Mouse (Mus musculus): ENCODE measurements around the gene Rnf212b.

Gene Rnf212b

DNA sequence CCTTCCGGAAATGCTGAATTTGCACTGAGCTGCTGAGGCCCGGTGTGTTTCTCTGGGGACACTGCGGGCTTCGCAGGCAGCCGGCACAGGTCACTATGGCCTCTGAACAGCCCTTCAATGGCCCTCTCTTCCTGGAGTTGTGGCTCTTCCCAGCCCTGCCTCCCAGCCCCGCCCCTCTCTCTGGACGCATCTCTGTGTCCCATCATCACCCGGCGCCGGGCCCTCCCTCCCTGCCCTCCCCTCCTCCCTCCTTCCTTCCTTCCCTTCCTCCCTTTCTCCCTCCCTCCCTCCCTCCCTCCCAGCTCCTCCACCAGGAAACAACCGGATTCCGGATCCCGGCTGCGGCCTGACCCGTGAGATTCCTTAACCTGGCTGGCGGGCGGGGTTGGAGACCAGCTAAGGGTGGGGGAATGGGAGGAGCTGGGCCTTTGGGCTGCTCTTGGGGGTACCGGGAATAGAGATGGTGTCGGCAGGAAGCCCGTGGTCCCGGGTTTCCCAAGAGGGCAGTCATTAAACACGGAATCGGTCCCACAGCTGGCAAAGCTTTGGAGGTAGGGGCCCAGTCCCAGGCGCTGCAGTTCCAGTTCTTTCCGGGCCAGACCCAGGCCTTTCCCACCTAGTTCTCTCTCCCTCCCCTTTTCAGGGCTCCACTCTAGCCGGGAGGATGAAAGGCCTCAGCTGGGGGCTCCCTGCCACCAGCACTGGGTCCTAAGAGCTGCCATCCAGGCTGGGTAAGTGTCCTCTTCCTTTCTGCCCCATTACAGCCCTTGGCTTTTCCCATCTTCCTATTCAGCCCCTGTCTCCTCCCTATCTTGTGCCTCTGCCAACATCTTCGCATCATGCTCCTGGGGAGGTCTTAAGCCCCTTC is 69.4 kb downstream of the Rnf212b start, which contains the start of the genes Bcl2l2 and Gm20521:
Gene Bcl2l2 (plus strand): TSS at position 224 of the 868 bp plus-strand sequence.
Gene Gm20521 (plus strand): TSS at position 288 of the 868 bp plus-strand sequence.
- no peak for TF ChIP-seq GATA4 (IDR thresholded peaks at IDR 0.05; ENCODE audit: insufficient replicate concordance, low read length)

DNA sequence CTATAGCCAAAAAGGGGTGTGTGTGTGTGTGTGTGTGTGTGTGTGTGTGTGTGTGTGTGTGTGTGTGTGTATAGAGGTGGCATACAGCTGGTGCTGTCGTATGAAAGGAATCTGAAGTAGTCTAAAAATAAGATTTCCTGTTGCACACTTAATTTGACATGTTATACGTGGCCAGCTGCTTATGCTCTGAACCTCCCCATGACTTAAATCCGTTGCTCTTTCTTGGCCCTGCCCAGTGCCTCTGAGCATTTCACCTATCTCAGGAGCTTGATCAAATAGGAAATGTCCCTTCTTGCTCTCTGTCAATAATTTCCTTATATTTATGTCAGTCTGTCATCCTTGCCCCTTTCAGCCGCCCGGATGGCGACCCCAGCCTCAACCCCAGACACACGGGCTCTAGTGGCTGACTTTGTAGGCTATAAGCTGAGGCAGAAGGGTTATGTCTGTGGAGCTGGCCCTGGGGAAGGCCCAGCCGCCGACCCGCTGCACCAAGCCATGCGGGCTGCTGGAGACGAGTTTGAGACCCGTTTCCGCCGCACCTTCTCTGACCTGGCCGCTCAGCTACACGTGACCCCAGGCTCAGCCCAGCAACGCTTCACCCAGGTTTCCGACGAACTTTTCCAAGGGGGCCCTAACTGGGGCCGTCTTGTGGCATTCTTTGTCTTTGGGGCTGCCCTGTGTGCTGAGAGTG is 70.2 kb downstream of the Rnf212b start:
- no peak for TF ChIP-seq GATA4 (IDR thresholded peaks at IDR 0.05; ENCODE audit: insufficient replicate concordance, low read length)

DNA sequence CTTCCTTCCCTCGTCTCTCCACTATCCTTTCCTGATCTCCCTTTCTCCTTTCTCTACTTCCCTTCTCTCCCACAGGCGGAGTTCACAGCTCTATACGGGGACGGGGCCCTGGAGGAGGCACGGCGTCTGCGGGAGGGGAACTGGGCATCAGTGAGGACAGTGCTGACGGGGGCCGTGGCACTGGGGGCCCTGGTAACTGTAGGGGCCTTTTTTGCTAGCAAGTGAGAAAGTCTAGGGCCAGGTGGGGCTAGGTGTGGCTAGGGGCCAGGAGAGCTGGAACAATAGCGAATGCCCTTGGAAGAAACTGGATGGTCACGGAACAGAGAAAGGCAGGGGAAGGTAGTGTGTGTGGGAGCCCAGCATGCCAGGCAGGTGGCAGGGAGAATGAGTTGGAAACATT is 71.4 kb downstream of the Rnf212b start:
- TF ChIP-seq GATA4 (IDR thresholded peaks at IDR 0.05; ENCODE audit: insufficient replicate concordance, low read length), result no peak

DNA sequence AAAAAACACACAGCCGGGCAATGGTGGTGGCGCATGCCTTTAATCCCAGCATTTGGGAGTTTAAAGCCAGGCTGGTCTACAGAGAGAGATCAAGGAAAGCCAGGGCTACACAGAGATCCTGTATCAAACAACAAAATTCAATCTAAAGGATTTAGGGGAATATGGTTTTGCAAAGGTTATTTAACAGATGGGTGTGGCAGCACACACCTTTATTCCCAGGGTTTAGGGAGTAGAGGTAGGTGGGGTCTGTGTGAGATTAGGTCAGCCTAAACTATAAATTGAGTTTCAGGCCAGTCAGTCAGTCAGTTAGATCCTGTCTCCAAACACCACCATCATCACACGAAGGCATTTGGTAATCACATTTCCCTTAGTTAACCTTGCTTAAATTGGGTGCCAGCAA is 78.3 kb downstream of the Rnf212b start, which contains the start of gene Pabpn1:
Gene Pabpn1 (plus strand): TSS at position 301 of the 400 bp plus-strand sequence.
- TF ChIP-seq GATA4 (IDR thresholded peaks at IDR 0.05; ENCODE audit: insufficient replicate concordance, low read length), result no peak

DNA sequence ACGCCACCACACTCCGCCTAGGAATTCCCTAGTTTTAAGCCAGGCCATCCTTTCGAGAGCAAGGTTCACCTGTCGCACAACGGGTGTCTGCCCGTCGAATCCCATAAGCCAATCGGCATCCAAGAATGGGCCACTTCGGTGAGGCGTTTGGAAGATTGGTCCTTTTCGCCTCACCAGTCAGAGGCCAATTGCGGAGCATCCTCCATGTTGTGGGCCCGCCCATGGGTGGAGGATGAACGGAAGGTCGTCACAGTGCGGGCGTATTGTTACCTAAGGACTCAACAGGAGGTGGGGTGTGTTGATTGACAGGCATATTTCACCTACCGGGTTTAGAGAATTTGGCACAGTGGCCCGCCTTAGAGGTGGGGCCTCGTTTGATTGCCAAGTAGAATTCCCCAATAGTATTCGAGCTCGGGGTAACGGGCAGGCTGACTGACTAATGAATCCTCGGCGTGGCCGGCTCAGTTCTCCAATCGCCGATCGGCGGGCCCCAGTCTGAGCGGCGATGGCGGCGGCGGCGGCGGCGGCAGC is 79.8 kb downstream of the Rnf212b start:
- no peak; the same call in 1 of the 2 replicates for TF ChIP-seq GATA4 (IDR thresholded peaks at IDR 0.05; ENCODE audit: insufficient replicate concordance, low read length)

DNA sequence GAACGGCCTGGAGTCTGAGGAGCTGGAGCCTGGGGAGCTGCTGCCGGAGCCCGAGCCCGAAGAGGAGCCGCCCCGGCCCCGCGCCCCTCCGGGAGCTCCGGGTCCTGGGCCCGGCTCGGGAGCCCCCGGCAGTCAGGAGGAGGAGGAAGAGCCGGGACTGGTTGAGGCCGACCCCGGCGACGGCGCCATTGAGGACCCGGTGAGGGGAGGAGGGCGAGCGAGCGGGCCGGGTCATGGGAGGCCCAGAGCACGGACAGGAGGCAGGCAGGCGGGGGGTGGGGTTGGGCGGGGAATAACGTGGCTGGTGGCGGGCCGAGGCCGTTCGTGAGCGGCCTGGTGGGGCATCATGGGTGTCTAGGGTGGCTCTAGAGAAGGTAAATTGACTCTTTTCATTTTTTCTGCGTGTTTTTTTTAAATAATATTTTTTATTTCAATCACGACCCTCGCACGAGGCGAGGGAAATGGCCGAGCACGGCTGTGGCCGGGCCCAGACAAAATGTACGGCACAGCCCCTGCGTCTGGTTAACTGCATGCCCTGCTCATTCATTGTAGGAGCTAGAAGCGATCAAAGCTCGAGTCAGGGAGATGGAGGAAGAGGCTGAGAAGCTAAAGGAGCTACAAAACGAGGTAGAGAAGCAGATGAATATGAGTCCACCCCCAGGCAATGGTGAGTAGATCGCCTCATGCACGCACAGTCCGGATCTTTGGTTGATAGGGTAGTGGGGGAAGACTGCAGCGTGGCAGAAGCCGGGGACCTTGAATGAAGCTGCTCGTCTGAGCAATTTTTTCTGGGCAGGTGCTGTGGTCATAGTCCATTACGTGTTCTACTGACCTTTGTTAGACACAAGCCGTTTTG is 80.6 kb downstream of the Rnf212b start:
- no peak for TF ChIP-seq GATA4 (IDR thresholded peaks at IDR 0.05; ENCODE audit: insufficient replicate concordance, low read length)

DNA sequence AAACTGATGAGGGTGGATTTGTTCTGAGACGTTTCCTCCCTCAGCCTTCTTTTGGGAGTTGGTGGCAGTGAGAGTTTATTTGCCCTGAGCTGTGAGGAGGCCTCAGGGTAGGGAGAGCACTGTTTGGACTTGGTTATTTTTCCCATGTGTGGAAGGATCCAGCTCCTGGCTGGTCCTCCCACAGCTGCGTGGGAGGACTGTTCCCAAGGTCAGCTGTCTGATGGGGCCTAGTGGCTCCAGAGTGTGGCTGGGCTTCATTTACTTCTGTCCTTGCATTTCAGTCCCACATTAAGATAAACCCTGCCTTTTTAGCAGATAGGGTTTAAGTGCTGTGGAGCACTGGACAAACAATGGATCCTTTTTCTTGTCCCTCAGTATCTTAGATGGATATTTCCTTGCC is 83.5 kb downstream of the Rnf212b start:
- no peak for TF ChIP-seq GATA4 (IDR thresholded peaks at IDR 0.05; ENCODE audit: insufficient replicate concordance, low read length)

DNA sequence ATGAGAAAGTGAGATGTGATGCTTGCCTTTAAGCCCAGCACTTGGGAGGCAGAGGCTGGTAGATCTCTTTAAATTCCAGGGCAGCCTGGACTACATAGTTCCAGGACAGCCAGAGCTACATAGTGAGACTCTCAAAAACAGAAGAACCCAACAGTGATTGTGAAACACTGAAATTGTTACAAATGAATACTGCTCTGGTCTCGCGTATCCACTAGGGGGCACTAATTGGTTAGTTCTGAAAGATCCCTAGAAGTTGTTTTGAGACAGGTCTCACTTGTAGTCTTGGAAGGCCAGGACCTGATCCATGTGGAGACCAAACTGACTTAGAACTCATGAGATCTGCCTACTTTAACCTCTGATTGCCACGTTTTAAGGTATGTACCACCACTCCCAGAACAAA is 86.4 kb downstream of the Rnf212b start:
- no peak for TF ChIP-seq GATA4 (IDR thresholded peaks at IDR 0.05; ENCODE audit: insufficient replicate concordance, low read length)

DNA sequence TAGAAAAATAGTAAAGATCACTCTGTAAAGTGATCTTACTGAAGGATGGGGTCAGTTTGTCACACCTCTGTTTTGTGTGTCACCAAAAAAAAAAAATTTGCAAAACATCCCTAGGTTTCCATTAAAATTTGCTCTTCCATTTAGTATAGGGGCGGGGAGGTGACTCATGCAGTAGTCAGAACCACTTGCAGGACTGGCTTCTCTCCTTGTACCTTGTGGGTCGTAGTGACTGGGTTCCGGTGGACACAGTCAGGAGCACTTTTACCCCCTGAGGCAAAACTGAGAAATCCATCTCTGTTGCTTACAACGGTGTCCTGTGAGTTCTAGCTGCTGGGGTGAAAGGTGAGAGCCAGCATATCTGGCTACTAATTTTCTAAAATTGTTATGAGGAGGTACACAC is 89.7 kb downstream of the Rnf212b start:
- no peak for TF ChIP-seq GATA4 (IDR thresholded peaks at IDR 0.05; ENCODE audit: insufficient replicate concordance, low read length)

Data from liver, adult (tissue).